Mouse (Mus musculus) right cerebral cortex, adult 18-20 months (tissue): ENCODE data around the gene Akap2.

Source experiments
- DNase-seq: peaks from one replicate; pipeline ENCODE4 v3.0.0; 2022; ENCODE audit warnings: mixed read lengths

Akap2 gene

DNA sequence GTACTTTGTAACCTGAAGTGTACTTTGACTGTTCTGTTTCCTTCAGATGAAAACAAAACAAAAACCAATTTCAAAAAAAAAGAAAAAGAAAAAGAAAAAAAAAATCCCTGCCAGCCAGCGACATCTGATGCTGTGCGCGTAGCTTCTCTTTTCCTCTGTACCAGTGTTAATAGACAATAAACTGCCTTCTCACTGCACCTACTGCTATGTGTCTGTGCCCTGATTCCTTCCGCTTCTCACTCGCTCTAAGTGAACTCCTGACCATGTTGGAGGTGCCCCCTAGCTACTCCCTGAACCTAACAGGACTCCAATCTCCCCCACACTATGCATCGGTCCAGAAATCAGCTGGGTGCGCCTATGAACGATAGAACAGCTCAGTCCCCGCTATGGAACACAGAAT is at the start of gene Akap2:
Gene Akap2, plus strand, starts transcription at position 304 of the 400 bp plus-strand sequence.
- DNase-seq = no peak

DNA sequence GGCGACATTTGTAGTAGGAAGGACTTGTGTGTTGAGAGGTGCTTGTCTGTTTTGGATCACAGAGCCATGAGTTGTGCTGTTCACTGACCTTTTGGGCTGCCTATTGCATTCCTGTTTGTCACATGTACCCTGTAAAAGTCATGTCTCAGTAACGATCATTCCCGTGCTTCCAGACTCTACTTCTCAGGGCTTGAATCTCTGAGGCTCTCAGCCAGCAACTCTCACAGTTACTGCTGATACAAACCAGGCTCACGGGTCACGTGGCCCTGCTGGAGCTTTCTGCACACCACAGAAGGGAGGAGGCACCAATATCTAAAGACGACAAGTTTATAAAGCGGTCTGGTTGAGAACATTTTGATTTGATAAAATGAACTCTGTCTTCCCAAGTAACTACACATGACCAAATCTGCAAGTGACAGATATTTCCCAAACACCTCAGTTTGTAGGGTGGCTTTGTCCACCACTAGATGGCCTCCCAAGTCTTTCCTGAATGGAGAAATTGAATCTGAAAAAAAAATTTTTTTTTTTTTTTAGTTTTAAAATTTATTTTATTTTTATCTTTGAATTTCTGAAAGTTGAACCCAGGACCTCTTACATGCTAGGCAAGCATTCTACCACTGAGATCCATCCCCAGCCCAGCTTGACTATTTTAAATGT is 46.5 kb upstream of the Akap2 start:
- no peak for DNase-seq

DNA sequence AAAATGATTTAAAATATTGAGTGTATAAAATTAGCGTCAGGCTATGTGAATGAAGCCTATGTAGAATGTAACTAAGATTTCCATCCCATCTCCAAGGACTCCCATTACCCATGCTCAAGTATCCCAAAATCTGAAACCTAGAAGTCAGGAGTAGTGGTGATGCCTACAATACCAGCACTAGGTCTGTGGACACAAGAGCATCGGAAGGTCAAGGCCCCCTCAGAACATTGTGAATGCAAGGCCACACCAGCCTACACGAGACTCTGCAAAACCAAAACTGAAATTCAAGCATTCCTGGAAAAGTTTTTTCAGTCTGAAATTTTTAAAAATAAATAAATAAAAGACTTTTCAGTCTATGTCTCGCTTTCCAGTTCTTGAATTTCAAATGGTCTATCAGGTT is 44.9 kb upstream of the Akap2 start:
- DNase-seq = no peak

DNA sequence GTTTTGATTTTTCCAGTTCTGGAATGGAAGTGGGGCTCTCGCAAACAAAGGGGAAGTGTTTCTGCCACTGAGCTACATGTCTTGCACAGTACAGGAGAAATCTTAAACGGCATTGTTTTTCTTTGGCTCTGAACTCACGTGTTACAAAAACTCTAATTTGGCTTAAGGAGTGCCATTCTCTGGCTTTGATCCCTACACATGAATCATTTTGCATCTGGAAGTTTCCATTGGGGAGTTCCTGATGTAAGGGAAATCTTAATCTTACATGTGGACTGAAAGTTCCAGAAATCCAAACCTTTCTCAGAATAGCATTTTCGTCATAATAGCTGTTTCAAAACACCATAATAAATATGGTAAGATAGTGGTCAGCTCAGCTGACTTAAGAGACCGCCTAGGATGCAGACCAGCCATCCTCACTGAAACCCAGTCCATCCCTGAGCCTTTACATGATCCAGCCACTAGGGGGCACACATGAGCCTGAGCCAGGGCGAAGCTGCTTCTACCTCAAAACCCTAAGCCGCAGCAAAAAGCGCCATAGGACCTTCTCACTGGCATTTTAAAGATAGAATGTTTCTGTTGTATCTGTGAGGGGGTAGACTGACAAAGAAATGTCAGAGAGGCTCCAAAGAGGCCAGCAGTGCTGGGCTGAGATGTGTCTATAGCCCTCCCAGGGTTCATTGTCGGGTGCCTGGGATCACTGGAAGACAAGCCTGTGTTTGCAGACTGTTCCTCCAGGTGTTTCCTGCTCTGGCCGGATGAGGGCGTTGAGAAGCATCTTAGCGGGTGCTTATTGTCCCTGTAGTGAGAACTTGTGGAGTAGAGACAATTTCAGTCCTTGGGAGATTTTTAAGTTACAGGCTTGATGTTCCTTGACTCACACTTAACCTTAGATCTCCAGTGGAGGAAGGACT is 44.2 kb upstream of the Akap2 start:
- DNase-seq = peak; percentile 87

DNA sequence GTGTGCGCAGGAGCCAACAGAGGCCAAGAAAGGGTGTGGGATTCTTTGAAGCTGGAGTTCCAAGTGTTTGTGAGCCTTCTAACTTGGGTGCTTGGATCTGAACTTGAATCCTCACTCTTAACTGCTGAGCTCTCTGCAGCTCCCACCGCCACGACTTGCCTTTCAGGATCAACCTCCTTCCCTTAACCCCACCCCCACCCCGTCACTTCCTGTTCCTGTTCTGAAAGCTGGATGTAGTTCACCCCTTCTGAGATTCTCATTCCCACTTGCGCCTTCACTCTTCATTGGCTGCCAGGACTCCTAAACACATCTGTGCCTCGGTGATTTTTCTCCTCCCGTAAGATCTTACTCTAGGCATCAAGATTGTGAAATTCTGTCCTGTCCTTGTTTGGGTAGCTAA is 43.1 kb upstream of the Akap2 start:
- no peak for DNase-seq

DNA sequence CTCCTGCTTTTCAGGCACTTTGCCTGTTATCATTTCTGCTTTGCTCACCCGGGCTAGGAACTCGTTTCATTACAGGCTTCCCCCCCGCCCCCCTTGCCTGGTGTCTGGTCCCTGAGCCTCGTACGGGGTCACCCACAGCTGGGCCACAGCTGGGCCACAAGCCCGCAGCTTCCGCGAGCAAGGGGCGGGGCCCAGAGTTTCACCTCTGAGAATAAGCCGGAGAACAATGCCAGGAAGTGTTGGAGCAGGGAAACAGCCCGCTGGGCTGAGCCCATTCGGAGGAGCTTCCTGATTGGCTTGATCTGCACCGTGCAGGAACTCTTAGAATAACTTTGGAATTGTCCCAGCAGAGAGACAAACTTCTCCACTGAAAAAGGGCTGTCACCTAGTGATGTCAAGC is 42.1 kb upstream of the Akap2 start:
- DNase-seq = no peak

DNA sequence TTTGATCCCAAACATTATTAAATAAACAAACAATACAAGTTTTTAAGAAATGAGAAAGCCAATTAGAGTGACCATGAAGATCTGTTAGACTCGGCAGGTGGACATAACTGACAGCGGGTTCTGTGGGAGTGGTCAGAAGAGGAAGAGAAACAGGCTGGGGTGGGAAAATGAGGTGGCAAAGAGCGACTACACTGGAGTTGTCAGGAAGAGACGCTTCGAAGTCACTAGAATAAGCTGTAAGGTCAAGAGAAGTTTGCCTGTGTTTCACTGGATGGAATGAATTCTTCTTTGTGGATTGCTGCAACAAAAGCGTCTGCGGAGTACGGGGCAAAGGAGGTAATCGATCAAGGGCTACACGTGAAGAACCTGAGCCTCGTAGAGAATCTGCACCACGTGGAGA is 39.5 kb upstream of the Akap2 start:
- DNase-seq = no peak

DNA sequence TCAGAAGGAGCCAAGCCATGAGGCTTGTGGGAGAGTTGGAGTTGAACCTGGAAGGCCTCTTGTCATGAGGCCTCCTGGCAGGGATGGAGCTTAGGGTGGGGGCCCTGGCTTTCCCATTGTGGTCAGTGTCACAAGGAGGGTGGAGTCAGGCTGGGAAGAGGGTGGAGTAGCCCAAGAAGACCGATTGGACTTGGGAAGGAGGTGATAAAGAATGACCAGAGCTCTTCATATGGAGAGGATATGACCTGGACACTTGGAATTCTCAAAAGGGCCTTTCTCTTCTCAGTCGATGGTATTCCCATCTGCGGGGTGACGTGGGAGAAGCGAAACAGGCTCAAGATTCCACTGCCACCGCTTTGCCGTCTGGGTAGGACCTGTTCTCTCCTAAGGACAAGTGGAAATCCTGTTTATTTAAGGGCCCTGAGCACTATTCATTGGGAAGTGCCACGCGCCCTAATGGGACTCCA is 38.4 kb upstream of the Akap2 start:
- DNase-seq = no peak

DNA sequence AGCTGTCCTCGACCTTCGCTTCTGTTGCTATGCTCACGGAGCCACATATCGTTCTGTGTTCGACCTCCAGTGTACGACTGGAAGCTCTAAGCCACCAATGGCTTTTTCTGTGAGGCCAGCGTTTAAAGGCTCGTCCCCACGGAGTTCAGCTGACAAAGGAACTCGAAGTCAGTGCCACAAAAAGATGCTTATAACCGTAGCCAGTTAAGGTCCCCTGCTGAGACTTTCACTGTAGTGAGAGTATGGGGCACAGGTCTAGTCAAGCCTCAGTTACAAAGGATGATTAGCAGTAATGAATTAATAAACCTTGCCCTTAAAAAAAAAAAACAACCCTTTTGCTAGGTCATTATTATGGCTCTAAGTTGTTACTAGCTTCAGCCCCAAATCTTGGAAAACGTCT is 37.3 kb upstream of the Akap2 start:
- no peak for DNase-seq

DNA sequence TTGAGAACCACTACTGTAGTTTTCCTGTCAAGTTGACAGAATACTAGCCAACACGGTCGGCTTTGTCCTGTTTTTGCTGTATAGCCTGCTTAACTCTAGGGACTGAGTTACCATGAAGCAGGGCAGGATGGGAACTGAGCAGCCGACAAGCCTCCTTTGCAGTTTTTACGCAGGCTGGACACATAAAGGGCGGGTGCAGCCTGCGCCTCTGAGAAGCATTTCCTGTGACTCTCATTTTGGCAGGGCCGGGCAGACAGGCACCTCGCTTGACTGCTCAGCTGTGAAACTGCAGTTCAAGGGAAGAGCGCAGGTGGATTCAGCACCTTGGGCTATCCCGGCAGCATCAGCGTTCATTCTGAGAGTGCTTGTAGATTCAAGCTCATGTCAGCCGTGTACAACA is 35.9 kb upstream of the Akap2 start:
- no peak for DNase-seq

DNA sequence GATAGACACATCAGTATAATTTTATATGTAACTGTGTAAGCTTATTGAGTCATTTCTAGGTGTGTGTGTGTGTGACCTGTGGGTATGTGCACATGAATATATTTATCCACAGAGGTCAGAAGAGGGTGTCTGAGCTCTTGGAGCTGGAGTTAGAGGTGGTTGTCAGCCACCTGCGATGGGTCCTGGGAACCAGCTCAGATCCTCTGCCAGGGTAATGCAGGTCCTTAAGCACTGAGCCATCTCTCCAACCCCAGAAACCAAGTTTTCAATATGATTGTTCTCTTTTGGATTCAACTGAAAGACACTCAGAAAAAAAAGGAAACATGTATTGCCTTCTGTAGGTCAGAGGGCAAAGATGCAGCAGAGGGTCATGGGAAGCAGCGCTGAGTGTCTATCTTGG is 35.1 kb upstream of the Akap2 start:
- DNase-seq = no peak

DNA sequence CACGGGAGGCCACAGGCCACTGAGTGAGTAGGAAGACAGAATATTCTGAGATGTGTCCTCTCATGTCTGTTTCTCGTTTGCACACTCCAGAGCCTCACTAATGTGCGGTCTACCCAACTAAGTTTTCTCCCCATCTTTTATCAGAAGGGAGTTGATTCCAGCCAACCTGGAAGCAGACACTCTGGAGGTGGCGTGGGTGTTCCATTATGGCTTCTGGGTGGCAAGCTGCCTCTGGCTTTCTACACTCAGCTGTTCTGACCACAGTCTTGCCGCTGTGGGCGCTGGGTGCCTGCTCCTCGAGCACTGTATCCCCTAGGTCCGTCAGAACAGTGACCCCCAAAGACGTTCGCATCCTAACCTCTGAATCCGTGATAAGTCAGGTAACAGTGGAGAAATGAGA is 34.5 kb upstream of the Akap2 start:
- DNase-seq = peak; percentile 56

DNA sequence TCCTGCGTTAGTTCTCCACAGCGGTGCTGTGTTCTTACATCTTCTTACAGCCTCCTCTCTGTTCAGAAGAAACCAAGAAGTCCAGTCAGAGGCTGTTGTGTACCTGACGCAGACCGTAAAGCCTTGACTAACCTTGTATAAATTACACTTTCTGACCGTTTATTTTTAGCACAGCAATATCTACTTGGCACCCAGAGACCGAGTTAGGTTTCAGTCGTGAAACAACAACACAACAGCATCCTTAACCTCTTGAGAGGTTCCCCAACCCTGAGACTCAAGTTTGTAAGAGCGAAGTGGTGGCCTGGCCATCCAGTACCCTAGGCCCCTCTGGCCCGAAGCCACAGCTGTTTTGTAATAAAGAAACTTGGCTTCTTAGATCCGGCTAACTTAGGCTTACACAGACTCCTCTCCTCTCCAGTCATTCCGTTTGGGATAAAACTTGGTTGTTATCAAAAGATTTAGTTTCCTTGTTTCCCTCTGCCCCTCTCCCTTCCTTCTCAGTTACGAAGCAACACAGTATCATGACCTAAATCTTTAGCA is 32.7 kb upstream of the Akap2 start:
- DNase-seq = no peak

DNA sequence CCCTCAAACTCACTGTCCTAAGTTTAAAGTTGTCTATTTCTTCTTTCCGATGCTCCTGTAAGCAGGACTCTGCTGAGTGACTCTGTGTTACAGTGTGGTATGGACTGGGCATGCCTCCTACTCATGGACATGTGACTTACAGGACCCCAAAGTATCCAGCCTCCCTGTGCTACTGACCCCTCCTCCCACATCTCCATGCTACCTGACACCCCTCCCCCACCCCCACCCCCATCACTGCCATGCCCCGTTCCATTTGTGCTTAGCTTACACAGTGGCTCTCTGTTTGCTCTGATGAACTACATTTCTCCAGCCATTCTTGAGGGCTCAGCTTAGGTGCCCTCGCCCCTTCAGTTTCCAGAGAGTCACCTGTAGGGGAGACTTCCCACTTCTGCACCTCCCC is 30.7 kb upstream of the Akap2 start:
- DNase-seq = no peak

DNA sequence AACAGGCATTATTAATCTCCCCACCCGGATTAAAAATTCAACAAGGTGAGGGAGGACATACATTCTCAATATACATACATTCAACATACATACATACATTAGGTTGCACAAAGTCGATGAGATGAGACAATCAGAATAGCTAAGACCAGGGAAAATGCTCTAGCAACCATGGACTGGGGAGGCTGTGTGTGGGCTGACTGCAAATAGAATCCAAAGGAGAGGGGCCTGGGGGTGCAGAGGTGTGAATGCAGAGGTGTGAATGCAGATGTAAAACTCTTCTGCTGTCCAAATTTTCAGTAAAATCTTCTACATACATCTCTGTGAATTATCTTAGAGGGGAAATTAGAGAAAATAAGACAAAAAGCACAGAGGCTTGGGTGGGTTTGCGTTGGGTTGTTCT is 29.9 kb upstream of the Akap2 start:
- peak; percentile 55 for DNase-seq

DNA sequence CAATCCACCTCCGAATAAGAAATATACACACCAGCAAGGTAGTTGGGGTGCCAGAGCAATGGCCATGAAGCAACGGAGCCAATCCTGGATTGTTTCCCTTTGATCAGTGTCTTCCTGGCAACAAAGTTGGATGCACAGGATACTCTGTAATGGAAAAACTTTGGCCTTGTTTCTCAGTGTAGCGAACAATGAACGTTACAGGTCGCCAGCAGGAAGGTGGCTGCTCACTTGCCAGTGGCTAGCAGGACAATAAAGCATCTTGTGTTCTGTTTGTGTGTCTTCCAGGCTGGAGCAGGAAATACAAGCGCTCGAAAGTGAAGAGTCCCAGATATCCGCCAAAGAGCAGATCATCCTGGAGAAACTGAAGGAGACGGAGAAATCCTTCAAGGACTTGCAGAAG is 29.3 kb upstream of the Akap2 start:
- DNase-seq = no peak

DNA sequence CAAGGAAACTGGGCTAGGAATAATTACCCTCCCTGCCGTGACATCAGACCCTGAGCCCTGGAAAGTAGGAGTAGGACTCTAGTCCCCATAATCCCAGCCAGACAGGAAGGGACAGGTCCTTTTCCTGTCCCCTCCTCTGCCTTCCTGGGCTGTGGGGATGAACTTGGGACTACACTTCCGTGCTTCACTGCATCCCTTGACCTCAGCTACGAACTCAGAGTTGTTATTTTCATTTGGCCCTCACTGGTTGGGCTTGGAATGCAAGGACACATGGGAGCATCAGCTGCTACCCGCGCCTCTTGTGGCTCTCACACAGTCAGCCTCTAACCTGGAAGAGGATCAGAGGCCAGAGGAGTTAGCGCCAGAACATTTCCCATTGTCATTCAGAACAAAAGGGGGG is 27.5 kb upstream of the Akap2 start:
- no peak for DNase-seq

DNA sequence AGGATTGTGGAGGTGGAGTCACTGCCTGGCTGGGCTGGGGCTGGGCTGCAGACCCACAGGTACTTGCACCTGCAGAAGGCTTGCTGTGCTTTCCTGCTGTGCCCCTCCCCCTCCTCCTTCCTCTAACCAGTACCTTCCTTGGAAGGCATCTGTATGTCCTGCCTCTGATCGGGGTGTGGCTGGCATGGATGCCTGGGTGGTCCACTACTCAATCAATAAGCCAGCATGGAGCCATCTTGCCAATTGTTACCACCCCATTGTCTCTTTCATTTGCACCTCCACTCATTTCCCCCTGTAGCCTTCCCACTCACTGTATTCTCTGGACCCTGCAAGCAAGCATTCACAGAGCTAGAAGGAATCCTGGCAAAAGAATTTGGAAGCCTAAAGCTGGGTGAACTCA is 26.7 kb upstream of the Akap2 start:
- no peak for DNase-seq

DNA sequence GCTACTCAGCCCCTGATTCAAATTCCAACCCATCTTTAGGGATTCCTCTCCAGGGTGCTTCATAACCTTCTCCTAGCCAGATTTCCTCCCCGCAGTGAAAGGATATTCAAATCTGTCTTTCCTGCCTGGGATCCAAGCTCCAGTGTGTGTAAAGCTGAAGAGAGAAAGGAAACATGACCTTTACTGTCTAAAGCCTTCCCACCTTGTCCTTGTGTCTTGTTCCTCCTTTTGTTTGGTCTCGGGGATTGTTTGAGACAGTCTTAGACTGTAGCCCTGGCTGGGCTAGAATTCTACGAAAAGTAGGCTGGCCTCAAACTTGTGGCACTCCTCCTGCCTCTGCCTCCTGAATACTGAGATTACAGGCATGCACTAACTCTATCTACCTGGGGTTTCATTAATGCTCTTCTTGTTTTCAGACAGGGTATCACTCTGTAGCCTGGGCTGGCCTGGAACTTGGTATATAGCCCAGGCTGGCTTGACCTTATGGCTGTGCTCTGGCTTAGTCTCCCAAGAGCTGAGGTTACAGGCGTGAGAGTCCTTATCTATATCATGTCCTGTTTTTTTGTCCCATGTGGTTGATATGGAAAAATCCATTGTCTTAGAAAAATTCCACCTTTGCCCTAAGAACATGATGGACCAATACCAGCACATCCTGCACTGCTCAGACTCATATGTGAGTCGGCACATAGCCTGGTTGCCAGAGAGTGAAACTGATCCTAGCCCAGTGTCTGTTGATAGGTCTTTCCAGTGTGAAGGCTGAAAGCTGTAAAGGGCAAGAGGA is 22.9 kb upstream of the Akap2 start:
- no peak for DNase-seq

DNA sequence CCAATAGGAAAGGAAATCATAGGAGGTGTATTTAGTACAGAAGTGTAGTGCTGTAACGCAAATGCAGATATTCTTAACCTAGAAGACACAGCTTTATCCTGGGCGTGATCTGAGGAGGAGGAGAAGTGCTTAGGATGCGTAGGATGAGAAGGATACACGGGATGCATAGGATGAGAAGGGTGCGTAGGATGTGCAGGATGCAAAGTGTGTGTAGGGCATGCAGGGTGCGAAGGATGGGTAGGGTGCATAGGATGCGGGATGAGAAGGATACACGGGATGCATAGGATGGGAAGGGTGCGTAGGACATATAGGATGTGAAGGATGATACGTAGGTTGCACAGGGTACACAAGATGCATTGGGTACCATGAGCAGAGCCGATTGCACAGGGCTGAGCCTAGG is 20.5 kb upstream of the Akap2 start:
- DNase-seq = no peak

DNA sequence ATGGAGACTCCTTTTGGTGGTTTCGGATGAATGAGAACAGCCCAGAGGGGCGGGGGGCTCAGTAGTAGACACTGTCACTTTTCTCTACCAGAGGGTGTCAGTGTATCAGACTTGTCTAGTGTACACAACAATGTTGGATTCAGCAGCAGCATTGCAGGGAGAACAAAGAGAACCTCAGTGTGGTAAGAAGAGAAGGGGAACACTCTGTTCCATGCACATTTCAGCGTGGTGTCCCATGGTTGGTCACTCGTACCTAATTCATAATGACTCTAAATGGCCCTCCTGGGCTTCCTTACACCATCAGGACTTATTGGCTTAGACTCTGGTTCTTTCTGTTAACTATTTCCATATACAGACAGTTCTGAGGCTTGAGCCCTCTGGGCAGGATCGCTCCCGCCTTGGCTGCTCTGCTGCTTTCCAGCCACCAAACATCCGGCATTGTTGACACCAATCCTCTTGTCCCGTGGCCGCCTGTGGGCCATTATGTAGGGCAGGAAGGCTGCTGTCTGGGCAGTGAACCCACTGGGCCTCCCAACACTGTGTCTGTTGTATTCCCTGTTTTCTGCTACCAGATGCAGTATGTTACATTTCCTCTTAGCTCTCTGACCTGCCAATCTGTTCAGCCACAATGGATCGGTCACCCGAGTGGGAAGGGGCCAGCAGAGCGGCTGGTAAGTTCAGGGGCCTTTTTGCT is 19.4 kb upstream of the Akap2 start:
- DNase-seq = no peak

DNA sequence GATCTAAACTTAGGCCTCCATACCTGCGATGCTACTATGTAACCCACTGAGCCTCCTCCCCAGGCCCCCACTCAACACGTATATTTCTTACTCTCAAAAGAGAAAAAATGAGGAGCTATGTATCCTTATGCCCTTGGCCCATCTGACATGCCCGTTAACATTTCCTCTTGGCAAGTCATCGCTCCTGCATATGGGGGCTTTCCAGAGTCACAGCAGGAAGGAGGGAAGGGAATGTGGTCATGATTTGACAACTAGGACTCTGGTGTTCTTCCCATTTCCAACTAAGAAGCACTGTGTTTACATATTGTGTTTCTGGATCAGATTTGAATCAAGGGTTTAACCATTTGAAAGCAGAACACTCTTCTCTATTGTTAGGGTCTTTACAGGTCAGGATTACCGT is 15.9 kb upstream of the Akap2 start:
- no peak for DNase-seq
